Mouse (Mus musculus): ENCODE results near the gene Cul1. TPM values are rescaled to one million over a fixed set of nuclear protein-coding genes. Genes with fewer than 3 reads are reported as not detected.
"Not testable (repeated sequence)": the region's sequence is repeated elsewhere in the genome, so short reads cannot be mapped to it uniquely, and the experiment has no call there.

Cul1 gene
- polyA plus RNA-seq, 1 experiment from 2014 or later, result 169 TPM

GRCm38 (mm10) chr6:47426556-47426955 lies 26.6 kb upstream of the Cul1 start:
- not testable (repeated sequence) for H3K9ac ChIP-seq (ENCODE audit: low read depth, low read length); ATAC-seq (ENCODE audit: low FRiP score); H3K27ac ChIP-seq (ENCODE audit: low read depth, low read length); H3K27me3 ChIP-seq (ENCODE audit: control insufficient read depth, insufficient read depth, low read length); H3K36me3 ChIP-seq (ENCODE audit: control insufficient read depth, insufficient read depth, low read length); H3K4me3 ChIP-seq (ENCODE audit: low read depth, low read length); H3K9me3 ChIP-seq (ENCODE audit: control insufficient read depth, low read length); H3K4me1 ChIP-seq (replicated peaks; ENCODE audit: control insufficient read depth, insufficient read depth, low read length); DNase-seq (ENCODE audit: low spot score); H3K4me2 ChIP-seq (replicated peaks; ENCODE audit: low read depth, low read length)
- 88% methylated on average over 4 of the region's 4 CpGs for WGBS

- WGBS, result 92% methylated on average over 8 of the region's 12 CpGs
Measured at GRCm38 (mm10) chr6:47432795-47433194, 20.4 kb upstream of the Cul1 start.

DNA sequence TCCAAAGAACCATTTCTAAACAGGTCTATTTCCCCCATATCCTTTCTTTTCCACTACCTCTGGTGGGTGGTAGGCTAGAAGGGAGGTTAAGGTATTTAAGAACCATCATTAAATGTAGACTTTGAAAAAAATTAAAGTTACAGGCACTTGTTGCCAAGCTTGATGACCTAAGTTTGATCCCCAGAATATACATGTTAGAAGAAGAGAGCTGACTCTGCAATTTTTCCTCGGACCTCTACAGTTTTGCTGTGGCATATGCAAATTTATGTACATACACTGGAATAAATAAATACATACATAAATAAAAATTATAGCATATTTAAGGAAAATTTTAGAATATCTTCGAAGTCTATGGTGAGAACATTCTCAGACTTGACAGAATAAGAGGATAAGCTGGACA lies 13.1 kb upstream of the Cul1 start:
- Histone ChIP-seq H3K9ac (ENCODE audit: low read depth, low read length) (no peak overlapping the region), H3K27ac (ENCODE audit: low read depth, low read length) (no peak overlapping the region), H3K4me2 (replicated peaks; ENCODE audit: low read depth, low read length) (no peak overlapping the region), H3K27me3 (ENCODE audit: control insufficient read depth, insufficient read depth, low read length) (no peaks in the 10 kb centered on the region), H3K4me1 (replicated peaks; ENCODE audit: control insufficient read depth, insufficient read depth, low read length) (no peaks in the 10 kb centered on the region), H3K4me3 (ENCODE audit: low read depth, low read length) (no peak overlapping the region), H3K36me3 (ENCODE audit: control insufficient read depth, insufficient read depth, low read length) (no peaks in the 10 kb centered on the region), H3K9me3 (ENCODE audit: control insufficient read depth, low read length) (no peaks in the 10 kb centered on the region; the same call in 1 of the 2 replicates)
- 80% methylated on average over 2 of the region's 2 CpGs for WGBS
- ATAC-seq (ENCODE audit: low FRiP score), result no peak
- DNase-seq (ENCODE audit: low spot score), result no peak

More at GRCm38 (mm10) chr6:47432795-47433194, 20.4 kb upstream of the Cul1 start:
- not testable (repeated sequence) for H3K4me2 ChIP-seq (replicated peaks; ENCODE audit: low read depth, low read length); ATAC-seq (ENCODE audit: low FRiP score); H3K9ac ChIP-seq (ENCODE audit: low read depth, low read length); H3K36me3 ChIP-seq (ENCODE audit: control insufficient read depth, insufficient read depth, low read length); DNase-seq (ENCODE audit: low spot score); H3K27me3 ChIP-seq (ENCODE audit: control insufficient read depth, insufficient read depth, low read length); H3K4me3 ChIP-seq (ENCODE audit: low read depth, low read length); H3K4me1 ChIP-seq (replicated peaks; ENCODE audit: control insufficient read depth, insufficient read depth, low read length); H3K27ac ChIP-seq (ENCODE audit: low read depth, low read length); H3K9me3 ChIP-seq (ENCODE audit: control insufficient read depth, low read length)

DNA sequence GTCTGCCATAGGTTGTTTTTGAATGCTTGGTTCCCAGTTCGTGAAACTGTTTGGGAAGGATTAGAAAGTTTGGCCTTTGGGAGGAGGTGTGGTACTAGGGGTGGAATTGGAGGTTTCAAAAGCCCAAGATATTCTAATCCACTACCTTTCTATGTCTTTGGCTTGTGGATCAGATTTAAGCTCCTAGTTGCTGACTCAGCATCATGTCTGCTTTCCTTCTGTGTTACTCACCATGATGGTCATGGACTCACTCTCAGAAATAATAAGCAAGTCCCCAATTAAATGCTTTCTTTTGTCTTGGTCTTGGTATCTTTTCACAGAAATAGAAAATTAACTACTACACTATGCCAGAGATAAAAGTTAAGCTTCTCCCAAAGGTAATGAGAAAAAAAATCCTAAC lies 5.5 kb upstream of the Cul1 start:
- Histone ChIP-seq H3K9me3 (ENCODE audit: control insufficient read depth, low read length) (no peaks in the 10 kb centered on the region), H3K27ac (ENCODE audit: low read depth, low read length) (no peak overlapping the region), H3K27me3 (ENCODE audit: control insufficient read depth, insufficient read depth, low read length) (no peaks in the 10 kb centered on the region), H3K4me3 (ENCODE audit: low read depth, low read length) (no peak overlapping the region), H3K4me1 (replicated peaks; ENCODE audit: control insufficient read depth, insufficient read depth, low read length) (no peaks in the 10 kb centered on the region), H3K36me3 (ENCODE audit: control insufficient read depth, insufficient read depth, low read length) (no peaks in the 10 kb centered on the region), H3K4me2 (replicated peaks; ENCODE audit: low read depth, low read length) (no peak overlapping the region), H3K9ac (ENCODE audit: low read depth, low read length) (no peak overlapping the region)
- WGBS, result 93% methylated on average over 1 of the region's 1 CpGs
- DNase-seq (ENCODE audit: low spot score), result no peak
- no peak for ATAC-seq (ENCODE audit: low FRiP score)

DNA sequence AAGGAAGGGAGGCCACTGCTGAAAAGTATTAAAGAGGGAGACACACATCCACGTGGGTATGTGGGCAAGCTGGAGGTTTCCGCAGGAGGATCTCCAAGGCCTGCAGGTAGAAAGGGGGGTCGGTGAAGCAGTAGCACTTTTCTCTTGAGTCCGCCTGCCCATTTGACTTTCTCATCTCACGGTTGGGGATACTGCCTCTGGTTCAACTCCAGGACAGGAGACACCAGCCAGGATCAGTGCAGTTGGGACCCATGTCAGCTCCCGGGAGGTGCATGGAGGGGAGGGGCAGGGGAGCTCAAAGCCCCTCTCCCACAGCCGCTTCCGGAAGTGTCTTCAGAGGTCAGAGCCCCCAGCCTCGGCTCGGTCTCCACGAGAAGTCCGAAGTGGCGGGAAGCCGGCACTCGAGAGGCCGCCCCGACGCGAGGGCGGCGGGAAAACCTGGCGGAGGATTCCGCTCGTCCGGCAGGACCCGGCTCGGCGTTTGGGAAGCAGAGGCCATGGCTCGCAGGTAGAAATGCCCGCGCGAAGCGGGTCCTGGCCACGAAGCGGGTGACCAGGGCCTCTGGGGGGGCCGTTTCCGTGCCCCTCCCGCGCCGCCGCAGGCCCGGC lies 428 bp downstream of the Cul1 start:
- Histone ChIP-seq H3K4me2 (replicated peaks; ENCODE audit: low read depth, low read length) (peak overlapping the region; percentile 66), H3K4me3 (ENCODE audit: low read depth, low read length) (peak overlapping the region; percentile 97), H3K9ac (ENCODE audit: low read depth, low read length) (peak overlapping the region; percentile 99), H3K27ac (ENCODE audit: low read depth, low read length) (peak overlapping the region; percentile 96), H3K9me3 (ENCODE audit: control insufficient read depth, low read length) (no peaks in the 10 kb centered on the region), H3K36me3 (ENCODE audit: control insufficient read depth, insufficient read depth, low read length) (no peaks in the 10 kb centered on the region), H3K27me3 (ENCODE audit: control insufficient read depth, insufficient read depth, low read length) (no peaks in the 10 kb centered on the region), H3K4me1 (replicated peaks; ENCODE audit: control insufficient read depth, insufficient read depth, low read length) (no peaks in the 10 kb centered on the region)
- ATAC-seq (ENCODE audit: low FRiP score) (peak; percentile 73), DNase-seq (ENCODE audit: low spot score) (no peak)
- under 1% methylated on average over 39 of the region's 42 CpGs for WGBS

GRCm38 (mm10) chr6:47454131-47454574 lies 955 bp downstream of the Cul1 start:
- Histone ChIP-seq H3K27me3 (ENCODE audit: control insufficient read depth, insufficient read depth, low read length) (no peaks in the 10 kb centered on the region), H3K4me2 (replicated peaks; ENCODE audit: low read depth, low read length) (peak overlapping the region; percentile 66), H3K4me3 (ENCODE audit: low read depth, low read length) (peak overlapping the region; percentile 97), H3K4me1 (replicated peaks; ENCODE audit: control insufficient read depth, insufficient read depth, low read length) (no peaks in the 10 kb centered on the region), H3K9ac (ENCODE audit: low read depth, low read length) (peak overlapping the region; percentile 99), H3K36me3 (ENCODE audit: control insufficient read depth, insufficient read depth, low read length) (no peaks in the 10 kb centered on the region), H3K27ac (ENCODE audit: low read depth, low read length) (peak overlapping the region; percentile 96), H3K9me3 (ENCODE audit: control insufficient read depth, low read length) (no peaks in the 10 kb centered on the region)
- ATAC-seq (ENCODE audit: low FRiP score), result peak; percentile 89
- 0% methylated on average over 22 of the region's 72 CpGs for WGBS
- peak; percentile 85 for DNase-seq (ENCODE audit: low spot score)

DNA sequence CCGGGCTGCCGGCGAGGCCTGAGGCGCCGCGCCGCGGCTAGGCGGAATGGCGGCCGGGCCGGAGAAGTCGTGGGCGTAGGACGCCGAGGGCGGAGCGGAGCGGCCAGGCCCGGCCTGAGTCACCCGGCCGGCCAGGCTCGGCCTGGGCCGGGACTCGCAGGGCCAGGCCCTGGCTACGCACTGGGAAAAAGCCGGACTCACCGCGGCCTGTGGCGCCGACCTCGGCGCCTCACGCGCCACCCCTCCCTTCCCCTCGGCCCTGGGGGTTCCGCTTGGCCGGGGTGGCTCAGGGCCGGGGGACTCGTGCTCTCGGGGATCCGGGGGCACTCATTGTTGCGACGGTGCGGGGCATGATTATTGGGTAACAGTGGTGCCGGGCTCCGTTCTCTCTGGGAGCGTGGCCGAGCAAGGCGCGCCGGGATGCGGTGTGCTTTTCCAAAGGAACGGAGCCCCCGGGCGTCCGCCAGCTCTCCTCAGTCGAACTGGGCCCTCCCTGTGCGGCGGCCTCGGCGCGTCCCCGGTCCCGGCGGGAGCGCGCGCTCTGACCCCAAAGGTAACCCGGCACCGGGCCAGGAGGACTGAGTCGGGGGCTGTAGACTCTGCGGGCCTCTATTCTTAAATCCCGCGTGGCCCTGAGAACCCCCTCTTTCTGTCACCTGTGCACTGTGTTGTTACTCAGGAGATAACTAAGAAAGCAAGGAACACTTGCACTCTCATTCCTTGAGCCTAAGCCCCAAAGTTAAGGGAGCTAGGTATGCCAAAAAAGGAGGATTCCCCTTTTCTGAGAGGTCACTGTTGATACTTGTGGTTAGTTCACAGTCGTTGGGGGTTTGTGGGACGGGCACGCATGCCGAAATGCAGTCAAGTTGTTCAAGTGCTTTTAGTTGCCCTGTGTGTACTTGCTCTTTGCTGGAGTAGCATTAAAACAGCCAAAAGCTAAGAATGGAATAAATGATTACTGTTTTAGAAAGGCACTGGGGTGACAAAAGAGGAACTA lies 1.7 kb downstream of the Cul1 start:
- ATAC-seq (ENCODE audit: low FRiP score), result peak; percentile 88
- Histone ChIP-seq H3K36me3 (ENCODE audit: control insufficient read depth, insufficient read depth, low read length) (no peaks in the 10 kb centered on the region), H3K27me3 (ENCODE audit: control insufficient read depth, insufficient read depth, low read length) (no peaks in the 10 kb centered on the region), H3K4me2 (replicated peaks; ENCODE audit: low read depth, low read length) (peak overlapping the region; percentile 66), H3K4me3 (ENCODE audit: low read depth, low read length) (peak overlapping the region; percentile 97), H3K9ac (ENCODE audit: low read depth, low read length) (peak overlapping the region; percentile 99), H3K4me1 (replicated peaks; ENCODE audit: control insufficient read depth, insufficient read depth, low read length) (no peaks in the 10 kb centered on the region), H3K9me3 (ENCODE audit: control insufficient read depth, low read length) (no peaks in the 10 kb centered on the region), H3K27ac (ENCODE audit: low read depth, low read length) (peak overlapping the region; percentile 96)
- under 1% methylated on average over 62 of the region's 79 CpGs for WGBS
- peak; percentile 84 for DNase-seq (ENCODE audit: low spot score)

DNA sequence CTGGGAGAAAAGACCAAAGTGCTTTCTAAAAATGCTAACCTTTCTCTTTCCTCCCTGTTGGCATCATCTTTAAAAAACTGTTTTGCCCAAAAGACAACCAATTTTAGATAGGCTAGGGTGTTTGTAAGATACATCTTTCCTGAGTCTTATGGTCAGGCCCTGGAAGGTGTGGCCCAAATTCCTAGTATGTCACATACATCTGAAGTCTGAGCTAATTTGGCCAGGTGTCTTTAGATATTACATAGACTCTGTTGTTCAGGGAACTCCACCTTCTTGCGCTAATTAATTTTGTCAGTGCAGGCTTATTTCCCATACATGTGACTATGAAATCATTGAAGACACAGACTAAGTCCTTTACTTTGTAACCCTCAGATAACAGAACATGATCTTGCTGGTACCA lies 2.6 kb downstream of the Cul1 start:
- DNase-seq (ENCODE audit: low spot score), result no peak
- H3K4me1 ChIP-seq (replicated peaks; ENCODE audit: control insufficient read depth, insufficient read depth, low read length), result no peaks in the 10 kb centered on the region
- H3K9me3 ChIP-seq (ENCODE audit: control insufficient read depth, low read length), result no peaks in the 10 kb centered on the region
- H3K9ac ChIP-seq (ENCODE audit: low read depth, low read length), result no peak overlapping the region
- 93% methylated on average over 1 of the region's 1 CpGs for WGBS
- H3K4me3 ChIP-seq (ENCODE audit: low read depth, low read length), result peak overlapping the region; percentile 97
- ATAC-seq (ENCODE audit: low FRiP score), result no peak
- H3K4me2 ChIP-seq (replicated peaks; ENCODE audit: low read depth, low read length), result peak overlapping the region; percentile 66
- H3K27ac ChIP-seq (ENCODE audit: low read depth, low read length), result no peak overlapping the region
- H3K36me3 ChIP-seq (ENCODE audit: control insufficient read depth, insufficient read depth, low read length), result no peaks in the 10 kb centered on the region
- no peaks in the 10 kb centered on the region for H3K27me3 ChIP-seq (ENCODE audit: control insufficient read depth, insufficient read depth, low read length)

Measured in hindbrain, embryonic 11.5 days (tissue).